Mouse (Mus musculus): ENCODE data around the gene Cldn24.
"Not testable (repeated sequence)": the region's sequence is repeated elsewhere in the genome, so short reads cannot be mapped to it uniquely, and the experiment has no call there.

DNA sequence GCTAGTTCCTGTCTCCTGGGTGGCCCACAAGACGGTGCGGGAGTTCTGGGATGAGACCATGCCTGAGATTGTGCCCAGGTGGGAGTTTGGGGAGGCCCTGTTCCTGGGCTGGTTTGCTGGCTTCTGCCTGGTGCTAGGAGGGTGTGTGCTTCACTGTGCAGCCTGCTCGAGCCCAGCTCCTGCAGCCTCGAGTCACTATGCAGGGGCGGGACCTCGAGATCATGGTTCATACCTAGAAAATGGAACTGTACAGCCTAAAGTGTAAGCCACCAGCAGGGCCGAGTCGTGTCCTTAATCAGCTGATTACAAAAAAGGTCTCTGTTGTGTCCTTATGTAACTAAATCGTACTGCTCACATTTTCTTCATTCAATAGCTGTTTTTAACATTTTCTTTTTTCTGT, 598 bp downstream of the Cldn24 start:
- not testable (repeated sequence) for TF ChIP-seq POLR2A (IDR thresholded peaks at IDR 0.05; ENCODE audit: low read depth, low read length); CTCF (IDR thresholded peaks at IDR 0.05; ENCODE audit: borderline replicate concordance, insufficient read depth, low read length)

Measured in embryonic fibroblast, embryonic 13.5 days (primary cell).